Mouse (Mus musculus): ENCODE measurements around the gene Tnfrsf25.

DNA sequence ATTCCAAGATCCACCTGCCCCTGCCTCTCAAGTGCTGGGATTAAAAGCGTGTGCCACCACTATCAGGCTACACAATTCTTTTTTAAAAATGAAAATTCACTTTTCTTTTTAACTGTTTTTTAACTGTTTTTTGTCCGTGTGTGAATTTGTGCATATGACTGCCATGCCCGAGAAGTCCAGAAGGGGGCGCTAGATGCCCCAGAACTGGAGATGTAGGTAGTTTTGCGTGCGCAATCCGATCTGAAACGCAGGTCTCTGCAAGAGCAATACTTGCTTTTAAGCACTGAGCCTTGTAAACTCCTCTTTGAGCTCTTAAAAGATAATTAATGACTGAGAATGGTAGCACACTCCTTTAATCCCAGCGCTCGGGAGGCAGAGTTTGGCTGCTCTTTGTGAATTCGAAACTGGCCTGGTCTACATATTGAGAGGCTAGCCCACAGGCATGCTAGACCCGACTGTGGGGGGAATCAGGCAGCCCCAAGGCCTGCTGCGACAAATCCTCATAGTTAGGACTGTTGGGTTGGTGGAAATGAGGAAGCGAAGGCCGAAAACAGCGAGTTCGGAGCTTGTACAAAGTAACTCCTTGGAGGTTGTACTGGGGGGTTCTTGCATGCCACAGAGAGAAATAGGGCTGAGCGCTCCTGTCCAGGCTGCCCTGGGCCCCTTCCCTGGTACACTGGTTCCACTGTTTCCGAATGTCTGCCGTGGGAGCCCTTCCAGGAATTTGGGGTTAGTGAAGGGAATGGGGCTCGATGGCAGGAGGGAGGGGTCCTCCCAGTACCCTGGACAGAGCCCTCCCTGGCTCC, 42.2 kb downstream of the Tnfrsf25 start:
- TF ChIP-seq CTCF (IDR thresholded peaks at IDR 0.05; ENCODE audit: control insufficient read depth, insufficient read depth, insufficient read length): no peak
- no peak for TF ChIP-seq MYOD1 (IDR thresholded peaks at IDR 0.05; ENCODE audit: control insufficient read depth, insufficient read length, low read depth)
- no peak for TF ChIP-seq MAX (IDR thresholded peaks at IDR 0.05)
- no peak for TF ChIP-seq MYOG (IDR thresholded peaks at IDR 0.05; ENCODE audit: control insufficient read depth, extremely low read depth, insufficient read length)

Measured in C2C12 (cell line).